Mouse (Mus musculus): ENCODE results near the gene Fat3.

Gene Fat3

DNA sequence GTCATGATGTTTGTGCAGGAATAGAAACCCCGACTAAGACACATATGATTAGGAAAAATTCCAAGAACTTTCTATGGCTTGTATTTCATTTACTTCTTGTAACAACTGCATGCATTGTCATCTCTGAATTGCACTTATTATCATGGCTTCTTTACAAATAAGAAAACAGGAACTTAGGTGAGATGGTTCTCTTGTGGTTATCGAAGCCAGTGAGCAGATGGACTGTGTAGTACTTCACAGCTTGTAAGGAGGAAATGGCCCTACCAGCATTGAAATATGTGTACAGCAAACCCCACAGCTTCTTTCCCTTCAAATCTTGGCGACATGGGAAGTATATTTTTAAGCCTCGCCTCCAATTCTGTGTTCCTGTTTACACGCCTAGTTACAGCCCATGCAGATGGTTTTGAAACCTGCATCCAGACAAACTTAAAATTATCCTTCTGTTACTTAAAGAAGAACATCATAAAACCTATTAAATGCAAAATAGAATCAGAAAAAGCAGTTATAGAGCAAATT lies 570.1 kb downstream of the Fat3 start:
- DNase-seq, result no peak

DNA sequence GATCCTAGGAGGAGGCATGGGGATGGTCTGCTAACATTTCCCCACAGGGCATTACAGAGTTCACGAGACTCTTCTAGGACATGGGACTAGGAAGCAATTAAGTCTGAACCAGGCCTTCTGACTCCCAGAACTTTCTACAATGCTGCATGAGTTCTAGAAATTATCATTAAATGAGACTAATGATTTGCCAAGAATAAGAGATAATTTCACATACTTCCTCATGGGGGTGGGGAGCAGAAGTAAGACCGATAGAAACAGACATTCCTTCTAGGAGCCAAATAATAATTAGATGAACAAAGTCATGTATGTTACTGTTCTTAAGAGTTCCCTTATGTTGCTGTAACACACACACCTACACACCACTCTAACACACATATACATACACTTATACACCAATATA lies 572.8 kb downstream of the Fat3 start:
- no peak for DNase-seq

DNA sequence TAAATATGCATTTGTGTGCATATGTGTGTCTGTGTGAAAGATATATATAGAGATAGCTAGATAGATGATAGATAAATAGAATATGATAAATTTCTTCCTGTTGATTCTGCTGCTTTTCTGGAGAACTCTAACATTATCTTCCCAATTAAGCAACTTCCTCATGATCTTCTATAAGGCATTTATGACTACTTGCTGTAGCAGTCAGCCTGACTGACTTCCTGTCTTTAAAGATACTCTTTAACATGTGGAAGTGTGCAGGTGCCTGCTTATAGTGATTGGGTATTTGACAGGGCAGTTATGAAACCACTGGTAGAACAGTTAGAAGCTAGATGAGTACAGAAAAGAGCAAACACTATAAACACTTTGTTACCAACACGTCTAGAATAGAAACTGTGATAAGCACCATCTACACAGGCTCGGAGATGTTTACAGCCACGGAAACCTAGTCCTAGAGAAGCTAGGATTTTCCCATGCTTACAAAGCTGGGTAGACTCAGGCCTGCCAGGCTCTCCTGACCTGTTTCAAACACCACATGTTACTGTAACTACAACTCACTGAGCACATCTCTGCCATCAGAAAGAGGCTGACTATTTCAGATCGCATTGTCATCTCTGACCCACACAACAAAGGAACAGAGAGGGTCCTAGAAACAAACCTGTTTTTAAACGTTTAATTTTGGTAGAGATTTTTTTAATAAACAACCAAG lies 573.6 kb downstream of the Fat3 start:
- no peak for DNase-seq

DNA sequence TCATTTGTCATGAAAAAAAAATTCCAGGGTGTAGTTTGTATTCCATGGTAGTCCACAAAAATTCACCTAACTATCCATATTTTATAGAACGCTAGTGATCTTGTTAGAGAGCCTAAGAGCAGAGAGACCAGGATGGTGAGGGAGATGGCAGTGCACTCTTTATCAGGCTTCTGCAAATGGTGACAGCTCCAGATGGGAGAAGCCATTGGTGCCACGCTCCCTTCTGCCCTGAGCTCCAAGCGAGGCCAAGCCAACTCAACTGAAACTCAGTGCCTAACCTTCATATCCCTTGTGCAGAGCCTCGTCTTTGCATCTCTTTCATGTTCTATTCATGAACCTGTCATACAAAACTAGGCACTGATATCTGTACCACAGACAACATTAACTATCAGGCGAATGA lies 575.8 kb downstream of the Fat3 start:
- no peak for DNase-seq

DNA sequence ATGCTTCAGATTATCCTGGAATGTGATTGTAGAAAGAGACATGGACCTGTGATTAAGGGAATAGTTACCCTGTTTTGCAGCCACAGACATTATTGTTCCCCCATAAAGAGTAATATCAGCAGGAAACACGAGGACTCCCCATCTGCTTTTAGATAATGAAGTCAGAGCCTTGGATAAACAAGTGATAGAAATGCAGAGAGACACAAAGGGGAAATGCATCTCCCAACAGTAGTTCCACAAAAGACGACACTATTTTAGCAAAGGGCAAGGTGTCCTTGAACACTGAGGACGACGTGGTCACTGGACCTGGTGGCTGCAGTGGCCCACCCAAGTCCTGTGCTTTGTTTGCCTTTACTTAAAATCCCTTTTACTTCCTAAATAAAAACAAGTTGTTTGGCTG lies 580.8 kb downstream of the Fat3 start:
- no peak for DNase-seq

DNA sequence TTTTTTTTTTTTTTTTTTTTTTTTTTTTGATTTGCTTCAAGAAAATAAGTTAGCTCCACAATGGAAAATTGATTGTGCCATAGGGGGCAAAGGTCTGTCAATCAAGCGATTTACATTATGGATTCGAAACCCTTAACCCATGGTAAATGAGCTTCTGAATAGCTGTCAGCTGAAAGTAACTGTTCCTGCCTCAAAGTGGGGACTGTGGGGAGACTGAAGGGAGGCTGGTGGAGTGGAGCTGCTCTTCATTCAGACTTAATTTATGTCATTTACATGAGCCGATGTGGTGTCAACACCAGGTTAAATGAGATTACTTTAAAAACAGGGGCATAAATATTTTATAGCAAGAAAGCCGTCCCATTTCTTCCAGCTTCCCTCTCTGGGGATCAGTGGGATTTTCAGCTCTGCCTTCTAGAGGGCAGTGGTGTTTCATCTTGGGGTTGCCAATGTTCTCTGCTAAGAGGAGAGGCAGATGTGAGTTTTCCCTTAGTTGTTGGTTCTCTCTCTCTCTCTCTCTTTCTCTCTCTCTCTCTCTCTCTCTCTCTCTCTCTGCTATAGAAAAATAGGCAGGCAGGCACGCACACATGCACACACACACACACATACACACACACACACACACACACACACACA lies 581.6 kb downstream of the Fat3 start:
- DNase-seq, result peak; percentile 11

DNA sequence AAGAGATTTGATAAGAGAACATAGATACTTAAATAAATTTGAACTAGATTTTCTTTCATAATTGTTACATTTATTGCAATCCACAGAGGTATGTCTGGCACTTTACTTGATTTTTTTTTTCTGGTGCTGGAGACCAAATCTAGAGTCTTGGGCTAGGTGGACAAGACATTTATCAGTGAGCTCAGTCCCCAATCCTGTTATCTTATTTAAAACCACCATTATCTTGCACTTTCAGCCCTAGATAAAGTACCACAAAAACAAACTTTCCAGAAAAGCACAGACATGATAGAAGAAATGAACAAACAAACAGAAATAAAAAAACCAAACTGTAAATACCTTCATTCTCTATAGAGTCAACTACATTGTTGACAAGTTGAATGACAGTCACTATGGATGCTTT lies 584.5 kb downstream of the Fat3 start:
- DNase-seq, result no peak

DNA sequence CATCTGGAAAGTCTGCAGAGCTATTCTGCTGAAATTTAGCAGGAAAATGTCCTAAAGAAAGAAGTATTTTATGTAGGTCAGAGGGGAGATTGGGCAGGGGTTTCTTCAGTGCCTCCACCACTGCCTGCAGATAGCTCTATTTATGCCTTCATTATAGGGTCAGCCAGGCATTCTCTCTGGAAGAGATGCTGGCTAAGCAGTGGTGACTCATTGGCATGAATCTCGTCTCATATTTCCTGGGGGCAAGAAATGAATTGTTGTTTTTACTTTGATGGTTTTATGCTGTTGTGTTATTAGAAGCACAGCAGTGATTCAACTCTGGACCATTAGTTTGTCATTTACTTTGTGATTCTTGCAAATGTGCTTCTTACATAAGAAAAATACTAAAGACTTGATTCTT lies 588.4 kb downstream of the Fat3 start:
- no peak for DNase-seq

DNA sequence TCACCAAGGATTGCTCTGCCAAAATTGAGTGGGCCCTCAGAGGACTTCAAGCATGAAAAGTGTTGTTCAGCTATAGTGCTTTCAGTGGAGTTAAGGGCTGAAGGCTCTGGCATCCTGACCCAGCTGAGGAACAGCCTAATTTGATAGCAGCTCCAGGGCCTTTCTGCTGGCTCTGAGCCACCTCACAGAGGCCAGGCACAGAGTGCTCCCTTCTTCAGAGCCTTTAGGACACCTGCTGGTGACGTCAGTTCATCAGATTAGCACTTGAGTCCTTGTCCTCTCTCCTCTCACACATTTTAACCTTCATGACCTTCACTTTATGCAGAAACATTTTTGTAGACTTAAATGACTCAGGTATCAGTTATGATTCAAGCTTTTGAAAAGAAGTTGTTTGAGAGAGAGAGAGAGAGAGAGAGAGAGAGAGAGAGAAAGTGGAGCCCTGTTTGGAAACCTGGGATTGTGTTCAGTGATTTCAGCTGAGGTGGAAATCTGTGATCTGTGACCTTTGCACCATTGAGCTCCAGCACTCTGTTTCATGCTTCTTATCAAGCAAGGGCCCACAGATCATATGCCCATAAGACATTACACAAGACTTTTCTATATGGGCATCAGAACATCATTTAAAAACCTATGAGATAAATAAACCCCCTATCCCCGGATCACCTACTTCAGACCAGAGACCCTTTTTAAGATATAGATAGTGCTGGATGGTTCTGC lies 591.5 kb downstream of the Fat3 start:
- DNase-seq, result no peak

DNA sequence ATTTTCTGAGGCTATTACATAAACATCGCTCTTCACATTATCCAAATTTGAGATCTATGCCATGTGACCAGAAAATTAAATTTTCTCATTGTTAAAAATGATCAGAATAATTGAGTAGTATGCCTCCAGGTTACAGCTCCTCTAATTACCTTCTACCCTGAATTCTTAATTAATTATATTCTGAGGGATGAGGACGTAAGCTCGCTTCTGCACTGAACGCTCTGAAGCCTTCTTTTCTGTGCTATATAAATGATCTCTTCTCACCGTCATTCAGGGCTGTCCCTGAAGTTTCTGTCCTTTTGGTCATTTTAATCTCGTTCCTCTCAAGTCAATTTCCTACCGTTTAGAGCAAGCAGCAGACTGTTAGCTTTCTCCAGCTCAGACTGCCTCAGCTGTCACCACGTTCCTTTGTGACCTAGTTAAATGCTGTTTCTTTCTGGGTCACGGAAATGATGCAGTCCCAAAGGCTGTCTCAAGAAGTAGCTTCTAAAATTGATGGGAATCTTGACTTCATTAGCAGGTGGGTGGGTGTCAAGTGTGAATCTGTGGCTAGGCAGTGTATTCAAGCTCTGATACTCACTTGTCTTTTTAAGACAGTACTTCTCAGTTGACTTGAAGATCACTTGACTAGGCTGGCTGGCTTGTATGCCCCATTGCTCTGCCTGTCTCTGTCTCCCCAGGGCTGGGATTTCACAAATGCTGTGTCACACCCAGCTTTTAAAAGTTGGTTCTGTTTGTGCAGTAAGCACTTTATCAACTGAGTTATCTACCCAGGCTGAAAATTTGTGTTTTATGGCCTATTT lies 596.9 kb downstream of the Fat3 start:
- DNase-seq, result no peak

DNA sequence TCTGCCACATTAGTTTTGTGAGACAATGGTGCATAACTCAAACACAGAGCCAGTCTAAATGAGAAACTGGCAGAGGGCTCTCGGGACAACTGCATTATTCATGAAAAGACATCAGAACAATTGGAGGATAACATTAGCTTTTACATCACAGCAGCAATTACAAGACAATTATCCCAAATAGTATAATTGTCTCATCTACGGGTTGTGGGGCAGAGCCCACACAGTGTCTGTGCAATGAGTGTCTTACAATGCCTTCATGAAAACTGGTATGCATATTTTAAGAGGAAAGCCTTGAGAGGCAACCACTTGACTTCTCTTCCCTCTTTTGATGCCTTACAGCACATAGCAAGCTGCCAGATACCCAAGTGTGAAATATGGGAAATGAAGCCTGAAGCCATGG lies 603.0 kb downstream of the Fat3 start:
- DNase-seq, result no peak

DNA sequence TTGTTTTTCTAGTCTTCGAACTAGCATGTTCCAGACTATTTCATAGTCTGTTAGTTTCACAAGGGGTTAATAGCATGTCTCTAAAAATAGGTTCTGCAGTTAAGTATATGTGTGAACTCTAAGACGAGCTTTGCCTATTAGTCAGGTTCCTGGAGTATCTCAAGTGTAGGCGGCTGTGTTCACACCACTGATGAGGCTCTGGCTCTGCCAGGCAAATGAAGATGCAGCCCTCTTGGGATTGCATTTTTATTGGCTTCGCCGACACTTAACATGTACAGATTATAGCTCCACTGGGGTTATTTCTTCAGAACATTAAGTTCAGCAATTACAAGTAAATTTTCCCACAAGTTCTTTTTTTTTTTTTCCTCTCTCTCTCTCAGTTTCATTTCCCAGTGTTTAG lies 614.3 kb downstream of the Fat3 start:
- no peak for DNase-seq

DNA sequence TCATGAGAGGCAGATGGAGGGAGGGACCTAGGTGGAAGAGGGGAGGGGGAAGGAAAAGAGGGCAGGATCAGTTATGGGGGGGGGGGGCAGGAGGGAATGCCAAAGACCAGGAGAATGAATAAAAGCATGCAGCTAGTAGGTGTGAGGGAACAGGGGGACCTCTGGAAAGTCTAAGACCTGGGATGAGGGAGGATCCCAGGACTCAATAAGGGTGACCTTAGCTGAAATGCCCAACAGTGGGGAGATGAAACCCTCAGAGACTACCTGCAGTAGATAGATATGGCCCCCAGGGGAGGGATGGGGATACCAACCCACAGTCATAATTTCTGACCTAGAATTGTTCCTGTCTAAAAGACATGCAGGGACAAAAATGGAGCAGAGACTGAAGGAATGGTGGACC lies 620.3 kb downstream of the Fat3 start:
- DNase-seq, result no peak

DNA sequence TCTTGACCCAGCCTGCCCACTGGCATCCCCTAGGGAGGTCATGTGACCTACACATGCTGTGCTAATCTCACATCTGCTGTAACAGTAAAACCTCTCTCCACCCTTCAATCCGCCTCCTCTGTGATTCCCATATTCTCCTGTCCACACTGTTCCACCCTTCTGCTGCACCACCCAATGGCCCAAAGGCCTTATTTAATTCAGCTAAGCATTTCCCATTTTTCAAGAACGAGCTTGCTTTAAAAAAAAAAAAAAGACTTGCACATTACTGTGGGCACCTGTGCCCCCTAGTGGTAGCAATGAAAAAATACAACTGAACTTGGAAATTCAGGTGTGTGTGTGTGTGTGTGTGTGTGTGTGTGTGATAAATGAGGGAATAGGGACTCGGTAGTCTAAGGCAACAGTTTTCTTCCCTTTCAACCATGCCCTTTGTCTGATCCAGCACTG lies 620.9 kb downstream of the Fat3 start:
- peak; percentile 61 for DNase-seq

DNA sequence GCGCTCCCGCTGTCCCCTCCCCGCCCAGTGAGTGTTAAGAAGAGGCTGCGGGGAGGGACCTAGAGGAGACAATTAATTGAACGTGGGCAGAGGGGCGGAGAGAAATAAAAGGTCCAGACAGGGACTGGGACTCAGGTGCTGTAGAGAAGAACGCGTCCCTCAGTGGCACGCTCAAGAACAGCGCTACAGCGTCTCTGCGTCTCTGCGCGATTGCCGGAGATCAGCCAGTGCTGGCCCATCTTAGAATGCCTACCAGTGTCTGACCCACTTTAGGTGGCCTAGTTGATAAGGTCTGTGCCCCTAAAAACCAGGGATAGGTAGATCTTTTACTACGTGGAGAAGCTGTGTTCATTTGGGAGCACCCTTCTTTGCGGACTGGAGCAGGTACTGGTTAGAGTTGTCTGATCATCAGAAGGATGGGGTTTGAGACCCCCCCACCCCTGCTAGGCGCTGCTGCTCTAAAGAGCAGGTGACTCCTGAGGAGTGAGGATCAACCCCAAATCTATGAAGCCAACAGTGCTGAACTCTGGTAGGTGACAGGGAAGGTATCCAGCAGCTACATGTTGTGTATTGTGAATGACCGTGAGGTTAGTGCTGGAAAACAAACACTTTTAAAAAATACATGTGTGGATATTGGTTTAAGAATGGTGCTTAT lies 626.5 kb downstream of the Fat3 start, which contains the start of gene Mtnr1b:
Gene Mtnr1b (minus strand): TSS at position 51 of the 655 bp plus-strand sequence.
- no peak for DNase-seq

DNA sequence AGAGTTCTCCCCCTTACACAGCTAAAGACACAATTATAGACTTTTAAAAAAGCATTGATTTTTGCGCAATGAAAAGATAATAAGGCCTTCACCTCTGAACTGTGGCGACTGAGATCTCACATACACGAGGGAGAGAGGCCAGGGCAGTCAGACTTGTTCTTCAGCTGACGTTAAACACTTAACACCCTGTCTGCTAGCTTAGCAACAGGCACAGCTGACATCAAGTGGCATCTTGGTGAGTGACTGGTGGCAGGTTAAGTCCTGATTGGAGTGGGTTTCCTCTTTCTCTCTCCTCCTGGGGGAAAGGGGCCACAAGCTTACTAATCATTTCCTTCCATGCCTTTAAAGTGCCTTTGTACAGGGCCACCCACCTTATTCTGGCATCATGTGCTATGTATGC lies 631.1 kb downstream of the Fat3 start:
- DNase-seq, result no peak

DNA sequence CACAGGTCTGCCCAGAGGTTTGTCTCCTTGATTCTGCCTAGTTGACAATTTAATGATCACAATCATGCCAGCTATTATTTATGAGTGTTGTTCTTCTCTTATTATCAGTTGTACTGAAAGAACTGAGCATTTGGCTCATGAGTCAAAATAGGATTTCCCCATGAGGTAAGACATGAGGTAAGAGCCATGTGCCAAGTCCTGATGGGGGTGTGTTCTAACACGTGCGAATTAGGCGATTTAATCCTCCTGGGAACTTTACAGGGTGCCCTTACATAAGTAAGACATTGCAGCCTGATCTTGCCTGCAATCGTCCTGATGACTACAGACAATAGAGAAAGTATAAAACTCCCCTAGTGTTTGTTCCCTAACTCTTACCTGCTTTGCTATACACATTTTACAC lies 631.6 kb downstream of the Fat3 start:
- DNase-seq, result no peak

DNA sequence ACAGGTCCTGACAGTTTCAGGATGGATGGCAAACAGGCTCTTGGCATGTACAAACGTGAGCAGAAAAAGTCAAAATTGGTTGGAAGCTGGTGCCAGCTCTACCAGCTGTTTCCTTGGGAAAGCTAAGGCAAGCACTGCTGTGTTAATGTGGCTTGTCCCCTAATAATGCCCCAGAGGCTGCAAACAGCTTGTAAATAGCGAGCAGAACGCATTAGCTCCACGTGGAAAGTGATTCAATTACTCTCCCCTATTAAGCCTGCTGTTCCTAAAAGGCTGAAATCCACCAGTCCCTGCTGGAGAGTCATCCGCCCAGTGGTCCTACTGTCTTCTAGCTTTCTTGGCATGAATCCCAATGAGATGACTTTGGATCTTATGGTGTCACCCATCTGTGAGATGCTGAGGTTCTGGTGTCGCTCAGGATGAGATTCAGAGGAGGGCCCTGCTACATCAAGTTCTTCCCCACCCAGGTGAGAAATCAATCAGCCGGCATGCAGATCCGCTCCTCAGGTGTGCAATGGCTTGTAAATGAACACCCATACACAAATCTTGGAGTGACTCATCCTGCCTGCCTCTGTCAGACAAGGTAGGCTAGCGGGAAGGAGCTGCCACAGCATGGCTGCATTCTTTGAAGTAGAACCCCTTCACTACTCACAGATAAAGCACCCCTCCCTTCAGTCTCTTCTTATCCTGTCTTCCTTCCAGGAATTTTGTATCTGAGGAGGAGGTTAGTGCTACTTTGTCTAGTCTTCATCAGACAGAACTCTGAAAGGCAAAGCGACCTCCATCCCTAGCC lies 634.6 kb downstream of the Fat3 start:
- DNase-seq, result no peak

DNA sequence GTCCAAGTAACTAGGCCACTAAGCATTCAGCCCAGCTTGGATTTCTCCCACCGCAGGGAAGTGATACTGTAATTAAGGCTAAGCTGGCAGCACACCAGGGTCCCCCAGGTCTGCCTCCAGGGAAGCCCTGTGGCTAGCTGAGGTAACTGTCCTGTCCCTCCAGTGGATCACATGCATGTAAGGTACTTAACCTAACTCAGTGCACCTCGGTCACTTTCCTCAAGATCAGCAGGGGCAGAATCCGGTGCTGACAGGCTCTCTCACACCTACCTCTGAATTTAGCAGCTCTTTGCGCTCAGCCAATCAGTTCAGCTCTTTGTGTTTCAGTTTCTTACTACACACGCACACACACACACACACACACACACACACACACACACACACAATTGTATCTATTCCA lies 639.7 kb downstream of the Fat3 start:
- no peak for DNase-seq
